Mouse (Mus musculus): ENCODE data around the gene Pih1d1. TPM values are rescaled to one million over a fixed set of nuclear protein-coding genes. Genes with fewer than 3 reads are reported as not detected.
A peak's percentile ranks its signal among the peaks of the same experiment; 100 is the strongest.

Pih1d1 gene
- polyA plus RNA-seq, 1 experiment from 2014 or later, result 80.3 TPM

DNA sequence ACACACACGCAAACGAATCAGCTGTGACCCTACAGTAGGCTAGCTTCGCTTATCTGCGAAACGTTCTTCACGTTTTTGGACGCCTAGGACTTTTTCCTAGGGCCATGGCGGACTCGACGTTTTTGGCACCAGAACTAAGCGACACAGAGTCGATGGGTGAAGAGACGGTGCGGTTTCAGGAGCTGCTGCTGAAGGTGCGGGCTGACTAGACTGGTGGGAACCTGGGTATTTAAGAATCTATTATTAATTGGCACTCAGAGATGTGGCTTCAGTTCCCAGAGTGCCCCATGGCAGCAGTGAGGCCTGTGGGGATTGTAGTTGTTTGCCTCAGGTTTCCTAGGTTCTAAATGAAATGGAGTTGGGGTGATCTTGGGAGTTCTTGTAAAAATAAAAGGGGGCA is 2.1 kb downstream of the Pih1d1 start:
- Histone ChIP-seq H3K9ac (ENCODE audit: low read depth, low read length) (no peak overlapping the region), H3K27ac (replicated peaks; ENCODE audit: low read depth, low read length) (no peak overlapping the region), H3K4me1 (ENCODE audit: control insufficient read depth, insufficient read depth, low read length) (peaks cover 11% of the 10 kb centered on the region), H3K4me2 (ENCODE audit: low read depth, low read length) (no peak overlapping the region), H3K4me3 (ENCODE audit: low read depth, low read length) (no peak overlapping the region), H3K9me3 (ENCODE audit: control insufficient read depth, low read length) (no peaks in the 10 kb centered on the region), H3K27me3 (replicated peaks; ENCODE audit: control insufficient read depth, insufficient read depth, low read length) (no peaks in the 10 kb centered on the region), H3K36me3 (ENCODE audit: control insufficient read depth, insufficient read depth, low read length) (peaks cover 44% of the 10 kb centered on the region; the same call in 1 of the 2 replicates)
- DNase-seq (ENCODE audit: low spot score) (no peak), ATAC-seq (ENCODE audit: low read depth) (no peak)
- WGBS, result 95% methylated on average over 15 of the region's 15 CpGs

DNA sequence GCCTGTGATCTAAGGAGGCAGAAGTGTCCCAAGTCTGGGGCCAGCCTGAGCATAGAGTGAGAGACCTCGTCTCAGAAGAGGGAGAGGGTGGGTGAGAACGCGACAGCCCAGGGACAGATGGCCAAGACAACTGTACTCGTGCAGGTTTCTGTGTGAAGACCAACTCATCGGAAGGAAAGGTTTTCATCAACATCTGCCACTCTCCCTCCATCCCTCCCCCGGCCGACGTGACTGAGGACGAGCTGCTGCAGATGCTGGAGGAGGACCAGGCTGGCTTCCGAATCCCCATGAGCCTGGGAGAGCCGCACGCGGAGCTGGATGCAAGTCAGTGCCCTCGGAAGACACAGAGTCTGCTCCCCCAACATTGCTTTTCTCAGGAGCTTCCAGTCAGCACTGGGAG is 3.4 kb downstream of the Pih1d1 start:
- no peak for ATAC-seq (ENCODE audit: low read depth)
- Histone ChIP-seq H3K27ac (replicated peaks; ENCODE audit: low read depth, low read length) (no peak overlapping the region), H3K4me2 (ENCODE audit: low read depth, low read length) (no peak overlapping the region), H3K36me3 (ENCODE audit: control insufficient read depth, insufficient read depth, low read length) (peaks cover 45% of the 10 kb centered on the region; the same call in 1 of the 2 replicates), H3K9me3 (ENCODE audit: control insufficient read depth, low read length) (no peaks in the 10 kb centered on the region), H3K4me3 (ENCODE audit: low read depth, low read length) (no peak overlapping the region), H3K4me1 (ENCODE audit: control insufficient read depth, insufficient read depth, low read length) (peaks cover 12% of the 10 kb centered on the region), H3K27me3 (replicated peaks; ENCODE audit: control insufficient read depth, insufficient read depth, low read length) (peaks cover 2% of the 10 kb centered on the region; the same call in 1 of the 2 replicates), H3K9ac (ENCODE audit: low read depth, low read length) (no peak overlapping the region)
- 68% methylated on average over 14 of the region's 14 CpGs for WGBS
- DNase-seq (ENCODE audit: low spot score), result no peak

DNA sequence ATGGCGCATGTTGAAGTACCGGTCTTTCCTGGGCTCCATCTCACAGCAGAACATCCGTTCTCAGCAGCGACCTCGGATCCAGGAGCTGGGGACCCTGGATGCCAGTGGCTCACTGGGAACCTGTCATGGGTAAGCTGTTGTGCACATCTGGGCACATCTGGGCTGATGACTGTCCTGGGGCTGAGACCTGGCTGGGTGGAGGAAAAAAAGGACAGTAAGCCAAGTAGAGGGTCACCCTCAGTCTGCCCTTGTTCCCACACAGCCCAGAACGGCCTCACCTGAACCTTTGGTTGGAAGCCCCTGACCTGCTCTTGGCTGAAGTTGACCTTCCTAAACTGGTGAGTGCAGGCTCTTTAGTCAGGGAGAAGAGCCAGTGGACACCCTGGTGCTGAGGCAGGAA is 4.9 kb downstream of the Pih1d1 start:
- Histone ChIP-seq H3K4me3 (ENCODE audit: low read depth, low read length) (no peak overlapping the region), H3K27ac (replicated peaks; ENCODE audit: low read depth, low read length) (no peak overlapping the region), H3K27me3 (replicated peaks; ENCODE audit: control insufficient read depth, insufficient read depth, low read length) (peaks cover 17% of the 10 kb centered on the region), H3K9me3 (ENCODE audit: control insufficient read depth, low read length) (no peaks in the 10 kb centered on the region), H3K9ac (ENCODE audit: low read depth, low read length) (no peak overlapping the region), H3K4me2 (ENCODE audit: low read depth, low read length) (no peak overlapping the region), H3K36me3 (ENCODE audit: control insufficient read depth, insufficient read depth, low read length) (peaks cover 45% of the 10 kb centered on the region; the same call in 1 of the 2 replicates), H3K4me1 (ENCODE audit: control insufficient read depth, insufficient read depth, low read length) (peaks cover 9% of the 10 kb centered on the region; the same call in 1 of the 2 replicates)
- DNase-seq (ENCODE audit: low spot score) (no peak), ATAC-seq (ENCODE audit: low read depth) (no peak)
- 97% methylated on average over 6 of the region's 6 CpGs for WGBS

DNA sequence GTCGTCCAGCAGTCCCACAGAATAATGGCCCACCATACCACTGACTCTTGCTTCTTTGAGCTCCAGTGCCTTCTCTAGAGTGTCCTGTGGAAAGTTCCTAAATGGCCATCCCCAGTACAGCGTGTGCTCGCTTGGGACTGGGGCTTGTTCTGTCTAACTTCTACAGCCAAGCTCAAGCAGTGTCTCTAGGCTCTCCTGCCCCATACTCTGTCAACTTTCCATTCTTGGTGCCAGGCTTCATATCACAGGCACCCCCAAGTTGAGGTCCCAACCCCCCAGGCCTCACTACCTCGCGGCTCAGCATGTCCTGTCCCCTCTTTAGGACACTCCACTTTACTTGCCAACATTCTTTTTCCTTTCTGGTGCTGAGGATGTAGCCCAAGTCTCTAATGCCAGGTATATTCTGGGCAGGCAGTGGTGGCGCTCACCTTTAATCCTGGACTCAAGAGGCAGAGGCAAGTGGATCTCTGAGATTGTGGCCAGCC is 6.3 kb downstream of the Pih1d1 start:
- WGBS, result 95% methylated on average over 6 of the region's 6 CpGs
- H3K27me3 ChIP-seq (replicated peaks; ENCODE audit: control insufficient read depth, insufficient read depth, low read length), result peaks cover 31% of the 10 kb centered on the region
- H3K4me2 ChIP-seq (ENCODE audit: low read depth, low read length), result no peak overlapping the region
- ATAC-seq (ENCODE audit: low read depth) (no peak), DNase-seq (ENCODE audit: low spot score) (no peak)
- H3K36me3 ChIP-seq (ENCODE audit: control insufficient read depth, insufficient read depth, low read length), result peaks cover 45% of the 10 kb centered on the region; the same call in 1 of the 2 replicates
- no peak overlapping the region for H3K9ac ChIP-seq (ENCODE audit: low read depth, low read length)
- no peak overlapping the region for H3K4me3 ChIP-seq (ENCODE audit: low read depth, low read length)
- no peak overlapping the region for H3K27ac ChIP-seq (replicated peaks; ENCODE audit: low read depth, low read length)
- H3K4me1 ChIP-seq (ENCODE audit: control insufficient read depth, insufficient read depth, low read length), result peaks cover 6% of the 10 kb centered on the region; the same call in 1 of the 2 replicates
- no peaks in the 10 kb centered on the region for H3K9me3 ChIP-seq (ENCODE audit: control insufficient read depth, low read length)

DNA sequence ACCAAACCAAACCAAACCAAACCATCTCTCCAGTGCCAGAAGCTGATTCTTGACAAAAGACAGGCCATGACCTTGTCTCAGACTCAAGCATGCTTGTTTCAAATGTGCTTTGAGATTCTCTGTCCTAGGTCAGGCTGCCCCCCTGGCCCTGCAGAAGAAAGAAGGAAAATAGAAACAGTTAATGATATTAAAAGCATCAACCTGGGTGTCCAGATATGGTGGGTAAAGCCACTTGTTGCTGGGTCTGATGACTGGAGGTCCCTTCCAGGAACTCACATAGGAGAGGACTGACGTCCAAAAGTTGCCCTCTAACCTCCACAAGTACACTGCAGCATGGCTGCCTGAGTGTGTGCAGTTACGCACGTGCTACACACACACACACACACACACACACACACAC is 6.8 kb downstream of the Pih1d1 start:
- H3K36me3 ChIP-seq (ENCODE audit: control insufficient read depth, insufficient read depth, low read length), result peaks cover 45% of the 10 kb centered on the region; the same call in 1 of the 2 replicates
- H3K4me3 ChIP-seq (ENCODE audit: low read depth, low read length), result no peak overlapping the region
- WGBS, result 85% methylated on average over 3 of the region's 3 CpGs
- H3K4me1 ChIP-seq (ENCODE audit: control insufficient read depth, insufficient read depth, low read length), result 0 out of 2 replicates have a peak, but pooled peaks cover 4% of the 10 kb centered on the region
- no peaks in the 10 kb centered on the region for H3K9me3 ChIP-seq (ENCODE audit: control insufficient read depth, low read length)
- no peak overlapping the region for H3K9ac ChIP-seq (ENCODE audit: low read depth, low read length)
- no peak for ATAC-seq (ENCODE audit: low read depth)
- H3K27me3 ChIP-seq (replicated peaks; ENCODE audit: control insufficient read depth, insufficient read depth, low read length), result peaks cover 36% of the 10 kb centered on the region
- no peak for DNase-seq (ENCODE audit: low spot score)
- H3K27ac ChIP-seq (replicated peaks; ENCODE audit: low read depth, low read length), result no peak overlapping the region
- H3K4me2 ChIP-seq (ENCODE audit: low read depth, low read length), result no peak overlapping the region

DNA sequence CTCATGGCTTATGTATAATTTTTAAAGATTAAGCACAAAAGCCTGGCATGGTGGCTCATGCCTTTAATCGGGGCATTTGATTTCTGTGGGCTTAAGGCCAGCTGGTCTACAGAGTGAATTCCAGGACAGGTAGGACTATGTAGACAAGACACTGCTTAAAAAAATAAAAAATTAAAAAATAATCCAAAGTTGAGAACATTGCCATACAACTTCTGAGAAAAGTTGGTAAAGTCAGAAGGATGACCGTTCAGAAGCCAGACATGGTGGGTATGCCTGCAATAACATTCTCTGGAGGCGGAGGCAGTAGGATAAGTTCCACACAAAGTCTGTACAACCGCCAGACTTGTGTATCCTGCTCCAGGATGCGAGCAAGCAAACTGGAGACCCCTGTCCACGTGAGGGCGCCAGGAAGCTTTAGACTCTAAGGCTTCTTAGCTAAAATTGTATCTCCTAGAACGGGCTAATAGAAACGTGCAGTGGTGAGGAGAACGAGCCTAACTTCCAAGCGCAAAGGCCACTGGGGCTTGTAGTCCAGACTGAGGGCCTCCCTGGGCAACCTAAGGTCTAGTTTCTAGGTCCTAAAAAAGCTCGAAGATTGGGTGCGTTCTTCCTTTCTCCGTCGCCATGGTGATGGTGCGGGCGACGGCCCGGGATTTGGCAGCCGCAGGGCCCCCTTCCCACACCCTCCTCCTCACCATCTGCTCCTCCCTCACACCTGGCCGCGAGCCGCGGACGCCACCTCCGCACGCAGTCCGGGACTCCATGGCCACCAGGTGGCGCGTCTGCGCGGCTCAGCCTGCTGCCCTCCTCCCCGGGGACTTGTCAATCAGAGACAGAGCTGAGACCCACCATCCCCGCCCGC is 7.7 kb downstream of the Pih1d1 start:
- peaks cover 46% of the 10 kb centered on the region for H3K27me3 ChIP-seq (replicated peaks; ENCODE audit: control insufficient read depth, insufficient read depth, low read length)
- DNase-seq (ENCODE audit: low spot score), result peak; percentile 98
- peak overlapping the region; percentile 78 for H3K4me2 ChIP-seq (ENCODE audit: low read depth, low read length)
- H3K27ac ChIP-seq (replicated peaks; ENCODE audit: low read depth, low read length), result peak overlapping the region; percentile 34; the same call in 1 of the 2 replicates
- H3K4me3 ChIP-seq (ENCODE audit: low read depth, low read length), result peak overlapping the region; percentile 41
- 0 out of 2 replicates have a peak, but pooled peaks cover 4% of the 10 kb centered on the region for H3K4me1 ChIP-seq (ENCODE audit: control insufficient read depth, insufficient read depth, low read length)
- peak; percentile 95 for ATAC-seq (ENCODE audit: low read depth)
- WGBS, result 6% methylated on average over 29 of the region's 35 CpGs
- H3K9ac ChIP-seq (ENCODE audit: low read depth, low read length), result peak overlapping the region; percentile 43; the same call in 1 of the 2 replicates
- H3K36me3 ChIP-seq (ENCODE audit: control insufficient read depth, insufficient read depth, low read length), result peaks cover 37% of the 10 kb centered on the region; the same call in 1 of the 2 replicates
- no peaks in the 10 kb centered on the region for H3K9me3 ChIP-seq (ENCODE audit: control insufficient read depth, low read length)

DNA sequence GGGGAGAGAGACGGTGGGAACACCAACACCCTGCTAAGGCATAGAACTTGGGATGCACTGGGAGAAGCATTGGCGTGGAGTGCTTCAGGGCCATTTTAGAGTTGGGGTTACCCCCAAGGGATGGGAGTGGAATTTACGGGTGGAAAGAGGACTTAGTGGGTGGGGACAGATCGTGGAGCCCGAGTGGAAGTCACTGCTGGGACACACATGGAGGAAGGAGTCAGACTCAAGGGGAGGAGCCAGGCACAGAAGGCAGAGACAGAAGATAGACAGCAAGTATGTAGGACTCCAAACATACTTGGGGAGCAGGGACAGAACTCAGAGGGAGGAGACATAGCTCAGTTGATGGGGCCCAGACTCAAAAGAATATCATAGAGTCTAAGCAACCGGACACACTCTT is 8.4 kb downstream of the Pih1d1 start:
- 23% methylated on average over 6 of the region's 6 CpGs for WGBS
- H3K9ac ChIP-seq (ENCODE audit: low read depth, low read length), result peak overlapping the region; percentile 43; the same call in 1 of the 2 replicates
- peaks cover 53% of the 10 kb centered on the region for H3K27me3 ChIP-seq (replicated peaks; ENCODE audit: control insufficient read depth, insufficient read depth, low read length)
- ATAC-seq (ENCODE audit: low read depth), result no peak
- peaks cover 31% of the 10 kb centered on the region; the same call in 1 of the 2 replicates for H3K36me3 ChIP-seq (ENCODE audit: control insufficient read depth, insufficient read depth, low read length)
- DNase-seq (ENCODE audit: low spot score), result no peak
- 0 out of 2 replicates have a peak, but pooled peaks cover 4% of the 10 kb centered on the region for H3K4me1 ChIP-seq (ENCODE audit: control insufficient read depth, insufficient read depth, low read length)
- peak overlapping the region; percentile 41 for H3K4me3 ChIP-seq (ENCODE audit: low read depth, low read length)
- H3K27ac ChIP-seq (replicated peaks; ENCODE audit: low read depth, low read length), result no peak overlapping the region
- no peaks in the 10 kb centered on the region for H3K9me3 ChIP-seq (ENCODE audit: control insufficient read depth, low read length)
- peak overlapping the region; percentile 78 for H3K4me2 ChIP-seq (ENCODE audit: low read depth, low read length)

DNA sequence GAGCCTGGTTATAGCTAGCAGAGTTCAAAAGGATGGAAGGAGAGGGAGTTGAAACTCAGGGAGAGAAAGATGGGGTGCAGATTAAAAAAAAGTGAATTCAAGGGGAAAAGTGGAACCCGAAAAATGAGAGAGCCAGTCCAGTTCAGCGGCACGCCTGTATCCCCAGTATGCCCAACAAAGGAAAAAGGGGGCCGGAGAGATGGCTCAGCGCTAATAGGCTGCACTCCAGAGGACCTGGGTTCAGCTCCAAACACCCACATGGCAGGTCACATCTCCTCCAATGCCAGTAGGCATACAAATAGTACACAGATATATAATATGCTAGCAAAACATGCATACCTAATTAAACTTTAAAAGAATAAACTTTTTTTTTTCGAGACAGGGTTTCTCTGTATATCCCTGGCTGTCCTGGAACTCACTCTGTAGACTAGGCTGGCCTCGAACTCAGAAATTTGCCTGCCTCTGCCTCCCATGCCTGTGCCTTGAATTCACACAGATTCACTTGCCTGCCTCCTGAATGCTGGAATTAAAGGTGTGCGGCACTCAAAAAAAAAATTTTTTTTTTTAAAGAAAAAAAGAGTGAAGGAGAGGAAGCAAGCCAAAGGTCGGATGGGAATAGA is 9.0 kb downstream of the Pih1d1 start:
- DNase-seq (ENCODE audit: low spot score) (no peak), ATAC-seq (ENCODE audit: low read depth) (no peak)
- peaks cover 58% of the 10 kb centered on the region for H3K27me3 ChIP-seq (replicated peaks; ENCODE audit: control insufficient read depth, insufficient read depth, low read length)
- H3K4me3 ChIP-seq (ENCODE audit: low read depth, low read length), result no peak overlapping the region; the same call in 1 of the 2 replicates
- peaks cover 26% of the 10 kb centered on the region; the same call in 1 of the 2 replicates for H3K36me3 ChIP-seq (ENCODE audit: control insufficient read depth, insufficient read depth, low read length)
- no peaks in the 10 kb centered on the region for H3K9me3 ChIP-seq (ENCODE audit: control insufficient read depth, low read length)
- 0 out of 2 replicates have a peak, but pooled peaks cover 4% of the 10 kb centered on the region for H3K4me1 ChIP-seq (ENCODE audit: control insufficient read depth, insufficient read depth, low read length)
- H3K4me2 ChIP-seq (ENCODE audit: low read depth, low read length), result no peak overlapping the region
- no peak overlapping the region for H3K9ac ChIP-seq (ENCODE audit: low read depth, low read length)
- 76% methylated on average over 9 of the region's 9 CpGs for WGBS
- no peak overlapping the region for H3K27ac ChIP-seq (replicated peaks; ENCODE audit: low read depth, low read length)

All from embryonic facial prominence, embryonic 14.5 days (tissue).